Mouse (Mus musculus) limb, embryonic 14.5 days (tissue): ENCODE measurements around the gene Fbxo21. TPM values are rescaled to one million over a fixed set of nuclear protein-coding genes. Genes with fewer than 3 reads are reported as not detected.

Source experiments
- ATAC-seq: fragments of 200-750 bp; cut with Nextera tagmentation; 2 replicates; pipeline ENCODE4 v1.8.0; 2017; ENCODE audit warnings: low read depth, moderate number of reproducible peaks, moderate TSS enrichment; ENCODE audit not compliant: low FRiP score
- DNase-seq: peaks from one replicate; pipeline ENCODE4 v3.0.0-alpha.2; 2015; ENCODE audit warnings: low spot score
- H3K27ac ChIP-seq: fragments of 300-500 bp; sonication (generic); replicated peaks from 2 replicates; pipeline ENCODE4 v1.5.1; 2014; ENCODE audit warnings: low read depth, mild to moderate bottlenecking, low read length, moderate library complexity, mixed read lengths
- H3K27me3 ChIP-seq: fragments of 300-500 bp; sonication (generic); 2 replicates; pipeline ENCODE4 v1.6.1; 2014; ENCODE audit warnings: low read length, mixed read lengths; ENCODE audit not compliant: control insufficient read depth, insufficient read depth
- H3K36me3 ChIP-seq: fragments of 300-500 bp; sonication (generic); 2 replicates; pipeline ENCODE4 v1.6.1; 2014; ENCODE audit warnings: mild to moderate bottlenecking, low read length, moderate library complexity, mixed read lengths; ENCODE audit not compliant: control insufficient read depth, insufficient read depth
- H3K4me1 ChIP-seq: fragments of 300-500 bp; sonication (generic); 2 replicates; pipeline ENCODE4 v1.6.1; 2014; ENCODE audit warnings: antibody characterized with exemption, low read length, mixed read lengths; ENCODE audit not compliant: control insufficient read depth, insufficient read depth
- H3K4me2 ChIP-seq: fragments of 300-500 bp; sonication (generic); replicated peaks from 2 replicates; pipeline ENCODE4 v1.6.1; 2014; ENCODE audit warnings: low read depth, mild to moderate bottlenecking, low read length, moderate library complexity; ENCODE audit not compliant: severe bottlenecking
- H3K4me3 ChIP-seq: fragments of 300-500 bp; sonication (generic); replicated peaks from 2 replicates; pipeline ENCODE4 v1.5.1; 2014; ENCODE audit warnings: low read length
- H3K9ac ChIP-seq: fragments of 300-500 bp; sonication (generic); 2 replicates; pipeline ENCODE4 v1.6.1; 2014; ENCODE audit warnings: mild to moderate bottlenecking, low read depth, low read length, moderate library complexity; ENCODE audit not compliant: severe bottlenecking
- H3K9me3 ChIP-seq: fragments of 300-500 bp; sonication (generic); 2 replicates; pipeline ENCODE4 v1.6.1; 2016; ENCODE audit warnings: low read length; ENCODE audit not compliant: control insufficient read depth
- POLR2A ChIP-seq: fragments of 200-500 bp; IDR thresholded peaks from 2 replicates; pipeline ENCODE4 v1.8.0; 2012; ENCODE audit warnings: inconsistent platforms, mild to moderate bottlenecking, moderate library complexity, borderline replicate concordance; ENCODE audit not compliant: insufficient read depth, insufficient read length; ENCODE audit errors: extremely low read depth
- WGBS: fragments of 180-500 bp; shearing (Covaris S2); extraction: QIAGEN DNeasy Blood & Tissue Kit; methylation state at CpG from one replicate; pipeline ENCODE4 v1.1.7; 2014; 5-methylcytosine and 5-hydroxymethylcytosine counted together
- polyA plus RNA-seq, 2 experiments: library from polyadenylated mRNA; depleted of rRNA in 1 of 2; stranded (reverse) in 1 of 2; unstranded in 1 of 2; fragments of >200 nt; fragmentation: Nextera tagmentation in 1 of 2; extraction: Ambion mirVana in 1 of 2; gene quantifications; 2 replicates each; pipeline versions ENCODE4 v1.2.1 to v1.2.3; 2012 to 2014

Gene Fbxo21
- polyA plus RNA-seq, 2 experiments: 44.2 to 52.5 TPM

DNA sequence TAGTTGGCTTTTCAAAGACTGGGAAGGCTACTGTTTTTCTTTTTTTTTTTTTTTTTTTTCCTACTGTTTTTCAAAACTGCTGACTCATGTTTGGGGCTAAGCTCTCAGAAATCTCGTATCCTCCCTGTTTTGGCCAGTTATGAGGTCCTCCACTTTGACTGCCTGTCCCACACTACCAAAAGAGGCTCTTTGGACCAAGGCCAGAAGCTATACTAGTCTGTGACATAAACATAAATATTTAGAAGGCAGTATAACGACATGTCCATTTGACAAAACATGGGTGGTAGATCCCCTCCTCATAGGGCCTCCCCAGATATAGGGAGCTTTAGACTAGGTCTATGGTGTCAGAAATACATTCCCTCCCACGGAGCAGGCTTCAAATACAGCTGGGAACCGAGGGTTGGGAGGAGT, 8.9 kb upstream of the Fbxo21 start:
- H3K9me3 ChIP-seq: no peaks in the 10 kb centered on the region
- H3K4me2 ChIP-seq: no peak overlapping the region
- H3K27me3 ChIP-seq: no peaks in the 10 kb centered on the region
- 57% methylated on average over 4 of the region's 4 CpGs for WGBS
- H3K9ac ChIP-seq: no peak overlapping the region
- H3K4me1 ChIP-seq: no peaks in the 10 kb centered on the region; the same call in 1 of the 2 replicates
- no peak for TF ChIP-seq POLR2A
- DNase-seq (no peak), ATAC-seq (no peak)
- H3K36me3 ChIP-seq: no peaks in the 10 kb centered on the region
- no peak overlapping the region for H3K27ac ChIP-seq
- no peak overlapping the region for H3K4me3 ChIP-seq

DNA sequence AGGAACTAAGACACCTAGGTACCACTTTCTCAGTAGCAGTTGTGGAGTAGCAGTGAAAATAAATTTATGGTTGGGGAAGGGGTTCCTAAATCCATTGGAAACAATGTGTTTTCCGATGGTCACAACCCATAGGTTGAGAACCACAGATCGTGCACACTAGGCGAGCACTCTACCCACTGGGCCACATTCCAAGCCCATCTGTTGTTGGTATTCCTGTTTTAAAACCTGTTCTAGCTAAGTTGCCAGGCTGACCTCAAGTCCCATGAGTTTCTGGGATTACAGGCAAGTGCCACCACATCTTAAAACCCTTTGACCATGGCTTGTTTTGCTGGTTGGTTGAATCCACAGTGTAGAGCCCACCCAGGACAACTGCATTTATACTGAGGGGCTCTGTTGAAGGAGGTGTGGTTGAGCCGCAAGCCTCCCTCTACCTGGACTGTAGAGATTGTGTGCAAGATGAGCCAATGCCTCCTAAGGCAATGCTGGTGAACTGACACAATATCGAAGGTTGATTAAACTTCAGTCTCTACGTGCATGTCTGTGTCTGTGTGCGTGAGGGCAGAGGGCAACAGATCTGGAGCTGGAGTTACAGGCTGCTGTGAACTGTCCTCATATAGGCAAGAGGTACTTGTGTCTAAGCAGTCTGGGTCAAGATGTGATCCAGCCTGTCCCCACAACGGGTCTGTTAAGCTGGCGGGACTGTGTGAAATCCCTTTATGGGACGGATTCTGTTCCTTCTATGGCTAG, 6.7 kb upstream of the Fbxo21 start:
- ATAC-seq (no peak), DNase-seq (no peak)
- no peak overlapping the region for H3K4me3 ChIP-seq
- no peak overlapping the region for H3K27ac ChIP-seq
- WGBS: 84% methylated on average over 10 of the region's 10 CpGs
- H3K27me3 ChIP-seq: no peaks in the 10 kb centered on the region
- no peak overlapping the region for H3K4me2 ChIP-seq
- no peaks in the 10 kb centered on the region for H3K9me3 ChIP-seq
- no peak for TF ChIP-seq POLR2A
- no peak overlapping the region for H3K9ac ChIP-seq
- no peaks in the 10 kb centered on the region for H3K4me1 ChIP-seq
- no peaks in the 10 kb centered on the region for H3K36me3 ChIP-seq

DNA sequence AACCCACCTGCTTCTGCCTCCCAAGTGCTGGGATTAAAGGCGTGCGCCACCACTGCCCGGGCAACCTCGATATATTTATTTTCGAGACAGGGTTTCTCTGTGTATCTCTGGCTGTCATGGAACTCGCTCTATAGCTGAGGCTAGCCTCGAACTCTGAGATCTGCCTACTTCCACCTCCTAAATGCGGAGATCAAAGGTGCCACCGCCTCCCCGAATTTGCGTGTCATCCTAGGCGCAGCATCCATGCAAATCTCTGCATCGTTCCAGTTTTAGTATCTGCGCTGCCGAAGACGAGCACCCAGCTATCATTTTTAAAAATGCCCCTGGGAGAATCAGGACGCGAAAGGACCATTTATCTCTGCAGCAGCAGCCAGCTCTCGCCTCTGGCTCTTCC, 270 bp upstream of the Fbxo21 start:
- TF ChIP-seq POLR2A: no peak

DNA sequence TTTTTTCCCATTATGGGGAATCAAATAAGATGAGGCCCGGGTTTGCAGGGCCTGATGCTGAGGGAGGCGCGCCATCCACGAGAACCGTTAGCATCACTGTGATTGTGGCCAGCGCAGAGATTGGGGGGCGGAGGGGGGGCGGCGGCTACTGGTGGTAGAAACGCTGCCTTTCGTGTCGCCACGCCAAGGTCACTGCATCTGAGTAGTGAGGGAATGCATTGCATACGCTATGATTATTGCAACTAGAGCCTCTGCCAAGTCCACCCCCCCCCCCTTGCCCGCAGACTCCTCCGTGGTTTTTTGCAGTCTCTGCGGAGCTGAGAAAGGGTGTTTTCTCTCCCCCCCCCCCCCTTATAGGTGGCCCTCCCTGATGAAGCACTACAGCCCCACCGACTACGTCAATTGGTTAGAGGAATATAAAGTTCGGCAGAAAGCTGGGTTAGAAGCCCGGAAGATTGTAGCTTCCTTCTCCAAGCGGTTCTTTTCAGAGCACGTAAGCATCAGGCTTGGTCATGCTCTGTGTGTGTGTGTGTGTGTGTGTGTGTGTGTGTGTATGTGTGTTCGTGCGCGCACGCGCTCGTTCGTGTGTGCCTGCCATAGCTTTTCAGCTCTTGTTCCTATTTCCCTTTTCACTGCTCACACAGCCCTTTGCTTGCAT, 1.1 kb downstream of the Fbxo21 start:
- no peak overlapping the region; the same call in 1 of the 2 replicates for H3K27ac ChIP-seq
- DNase-seq: peak; percentile 20

More for the DNA sequence above, 270 bp upstream of the Fbxo21 start:
- peak overlapping the region; percentile 80 for H3K4me2 ChIP-seq
- WGBS: 24% methylated on average over 19 of the region's 19 CpGs
- H3K27ac ChIP-seq: no peak overlapping the region
- H3K4me1 ChIP-seq: peaks cover 9% of the 10 kb centered on the region
- peaks cover 21% of the 10 kb centered on the region for H3K36me3 ChIP-seq
- H3K4me3 ChIP-seq: peak overlapping the region; percentile 99
- no peaks in the 10 kb centered on the region for H3K27me3 ChIP-seq
- ATAC-seq: no peak
- no peaks in the 10 kb centered on the region for H3K9me3 ChIP-seq
- DNase-seq: no peak
- peak overlapping the region; percentile 92; the same call in 1 of the 2 replicates for H3K9ac ChIP-seq

DNA sequence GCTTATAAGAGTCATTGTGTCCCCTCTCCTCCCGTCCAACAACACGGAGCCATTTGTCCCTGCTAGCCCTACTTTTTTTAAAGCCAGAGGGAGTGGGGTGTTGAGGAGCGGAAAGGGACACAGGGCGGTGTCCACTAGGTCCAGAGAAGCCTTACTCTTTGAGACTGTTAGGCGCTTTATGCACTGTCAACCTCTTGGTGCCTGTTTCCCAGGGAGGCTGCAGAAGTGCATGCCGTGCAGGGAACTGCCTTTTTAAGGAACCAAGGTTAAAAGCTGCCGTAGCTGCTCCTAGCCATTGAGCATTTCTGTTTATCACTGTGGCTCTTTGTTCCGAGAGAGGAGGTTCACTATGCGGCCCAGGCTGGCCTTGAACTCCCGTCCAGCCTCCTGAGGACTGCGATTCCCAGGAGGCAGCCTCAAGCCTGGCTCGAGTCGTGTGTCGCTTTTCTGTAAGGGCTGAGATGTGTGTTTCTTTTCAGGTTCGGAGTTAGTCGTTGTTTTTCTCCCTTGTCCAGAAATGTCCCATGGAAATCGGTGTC, 1.7 kb downstream of the Fbxo21 start:
- 52% methylated on average over 17 of the region's 17 CpGs for WGBS

More for the DNA sequence above, 1.1 kb downstream of the Fbxo21 start:
- Histone ChIP-seq H3K9ac (peak overlapping the region; percentile 92), H3K4me1 (peaks cover 9% of the 10 kb centered on the region), H3K9me3 (no peaks in the 10 kb centered on the region), H3K36me3 (peaks cover 30% of the 10 kb centered on the region), H3K27me3 (no peaks in the 10 kb centered on the region), H3K4me3 (peak overlapping the region; percentile 99), H3K4me2 (peak overlapping the region; percentile 80)
- ATAC-seq: no peak
- 16% methylated on average over 27 of the region's 30 CpGs for WGBS
- no peak for TF ChIP-seq POLR2A

More for the DNA sequence above, 1.7 kb downstream of the Fbxo21 start:
- Histone ChIP-seq H3K36me3 (peaks cover 35% of the 10 kb centered on the region), H3K4me1 (peaks cover 9% of the 10 kb centered on the region), H3K27ac (peak overlapping the region; percentile 13; the same call in 1 of the 2 replicates), H3K9ac (peak overlapping the region; percentile 92), H3K4me2 (peak overlapping the region; percentile 80), H3K9me3 (no peaks in the 10 kb centered on the region), H3K27me3 (no peaks in the 10 kb centered on the region), H3K4me3 (peak overlapping the region; percentile 99)
- ATAC-seq (no peak), DNase-seq (no peak)
- TF ChIP-seq POLR2A: no peak
